Mouse (Mus musculus) CH12.LX (cell line): ENCODE data around the gene Hacd4.

ENCODE experiments used
- CTCF ChIP-seq, 2 experiments: IDR thresholded peaks in 1 of 2; conservative IDR thresholded peaks in 1 of 2; 2 replicates each; pipeline ENCODE4 v1.5.1; 2011 to 2012; ENCODE audit warnings: low read depth in 2 of 2, low read length in 2 of 2, improper control_type of control experiment in 1 of 2, inconsistent platforms in 1 of 2, mild to moderate bottlenecking in 1 of 2, moderate library complexity in 1 of 2
- EP300 ChIP-seq: IDR thresholded peaks from 2 replicates; pipeline ENCODE4 v1.6.1; 2011; ENCODE audit warnings: low read length, improper control_type of control experiment
- JUN ChIP-seq: IDR thresholded peaks from 2 replicates; pipeline ENCODE4 v1.6.1; 2011; ENCODE audit warnings: low read depth, mild to moderate bottlenecking, low read length, improper control_type of control experiment, moderate library complexity; ENCODE audit not compliant: insufficient read depth
- MAFK ChIP-seq: IDR thresholded peaks from 2 replicates; pipeline ENCODE4 v1.6.1; 2011; ENCODE audit warnings: low read length, improper control_type of control experiment; ENCODE audit not compliant: insufficient replicate concordance
- MAX ChIP-seq: IDR thresholded peaks from 2 replicates; pipeline ENCODE4 v1.6.1; 2011; ENCODE audit warnings: low read length, improper control_type of control experiment
- MEF2A ChIP-seq: IDR thresholded peaks from 2 replicates; pipeline ENCODE4 v1.6.1; 2014; ENCODE audit warnings: low read depth, mild to moderate bottlenecking, inconsistent platforms, low read length, improper control_type of control experiment, borderline replicate concordance
- POLR2A ChIP-seq: IDR thresholded peaks from 2 replicates; pipeline ENCODE4 v1.6.1; 2011; ENCODE audit warnings: low read depth, mild to moderate bottlenecking, improper control_type of control experiment, low read length
- RAD21 ChIP-seq: IDR thresholded peaks from 2 replicates; pipeline ENCODE4 v1.6.1; 2011; ENCODE audit warnings: low read depth, mild to moderate bottlenecking, low read length, improper control_type of control experiment, moderate library complexity
- RCOR1 ChIP-seq: conservative IDR thresholded peaks from 2 replicates; pipeline ENCODE4 v1.6.1; 2012; ENCODE audit warnings: low read depth, mild to moderate bottlenecking, inconsistent platforms, low read length, improper control_type of control experiment
- SMC3 ChIP-seq: IDR thresholded peaks from 2 replicates; pipeline ENCODE4 v1.6.1; 2011; ENCODE audit warnings: low read depth, low read length, improper control_type of control experiment
- TCF12 ChIP-seq: IDR thresholded peaks from 2 replicates; pipeline ENCODE4 v1.6.1; 2014; ENCODE audit warnings: low read depth, mild to moderate bottlenecking, inconsistent platforms, low read length, improper control_type of control experiment
- ZKSCAN1 ChIP-seq: IDR thresholded peaks from 2 replicates; pipeline ENCODE4 v1.6.1; 2012; ENCODE audit warnings: low read depth, inconsistent platforms, low read length, improper control_type of control experiment, borderline replicate concordance
- ZMIZ1 ChIP-seq: IDR thresholded peaks from 2 replicates; pipeline ENCODE4 v1.6.1; 2012; ENCODE audit warnings: low read depth, mild to moderate bottlenecking, inconsistent platforms, low read length, improper control_type of control experiment
- ZNF384 ChIP-seq: IDR thresholded peaks from 2 replicates; pipeline ENCODE4 v1.6.1; 2012; ENCODE audit warnings: low read depth, low read length, improper control_type of control experiment, inconsistent platforms

DNA sequence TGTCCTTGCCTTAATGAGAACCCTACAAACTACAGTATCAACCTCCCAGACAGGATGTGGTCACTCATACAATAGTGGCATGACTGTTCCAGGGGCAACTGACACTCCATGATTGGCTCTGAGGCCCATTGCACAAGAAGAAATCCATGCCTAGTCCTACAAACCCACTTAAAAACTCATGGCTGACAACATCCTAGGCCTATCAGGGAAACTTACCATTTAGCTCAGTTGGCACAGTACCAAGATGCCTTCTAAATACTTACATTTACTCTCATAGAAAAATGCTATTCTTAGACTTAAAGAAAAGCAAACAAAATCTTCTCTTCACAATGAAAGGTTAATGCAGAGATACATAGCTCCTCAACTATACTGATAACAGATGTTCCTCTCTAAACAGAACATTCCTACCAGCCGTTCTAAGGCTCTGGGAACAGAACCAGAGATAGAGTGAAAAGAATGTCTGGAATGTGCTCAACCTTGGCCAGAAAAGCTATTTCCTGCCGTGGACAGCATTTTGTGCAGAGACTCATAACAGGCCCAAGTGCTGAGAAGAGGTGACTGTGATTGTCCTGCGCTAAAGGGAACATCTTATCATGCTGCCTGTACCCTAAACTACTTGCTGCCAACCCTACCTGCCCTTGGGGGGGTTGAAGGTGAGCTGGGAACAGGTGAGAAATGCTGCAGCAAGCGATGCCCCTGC is 37.9 kb upstream of the Hacd4 start:
- TF ChIP-seq MAFK (no peak), POLR2A (no peak), MAX (no peak), CTCF (conservative IDR thresholded peaks at IDR 0.05 in 1 of 2, IDR thresholded peaks at IDR 0.05 in 1 of 2; ENCODE audit: low read depth in 2 of 2, low read length in 2 of 2) (no peak), ZNF384 (no peak), EP300 (no peak), MEF2A (no peak), ZMIZ1 (no peak), RAD21 (no peak), ZKSCAN1 (no peak), JUN (no peak), SMC3 (no peak), RCOR1 (no peak), TCF12 (no peak)
